Mouse (Mus musculus) liver, embryonic 14.5 days (tissue): ENCODE measurements at regions not wholly inside any gene's neighbourhood (a gene's known extent, or its start where the extent isn't known, plus 50 kb on each side); places are given as distances from the start of the nearest gene placed in this dataset.

Source experiments
- CTCF ChIP-seq: IDR thresholded peaks from 2 replicates; pipeline ENCODE4 v1.5.1; 2016; ENCODE audit warnings: antibody characterized with exemption, low read depth, control low read depth
- EP300 ChIP-seq: IDR thresholded peaks from 2 replicates; pipeline ENCODE4 v1.6.1; 2016; ENCODE audit warnings: antibody characterized with exemption, low read depth

DNA sequence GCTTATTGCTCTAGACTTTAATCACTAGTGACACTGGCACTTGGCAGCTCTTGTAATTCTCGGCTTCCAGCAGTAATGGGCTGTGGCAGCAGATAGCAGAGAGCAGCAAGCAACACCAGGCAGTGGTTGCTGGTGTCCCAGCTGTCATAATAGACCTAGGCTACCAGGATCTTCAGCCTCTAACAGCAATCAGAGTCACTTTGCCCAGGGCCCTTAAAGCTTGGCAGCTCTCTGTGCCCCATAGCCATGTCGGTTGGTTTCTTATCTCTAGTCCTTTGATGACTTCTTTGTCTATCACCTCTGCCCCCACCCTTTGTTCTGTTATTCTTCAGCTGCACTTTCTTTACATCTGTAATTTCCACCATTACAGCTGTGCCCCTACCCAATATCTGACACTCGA lies 735.9 kb downstream of the Gm826 start:
- TF ChIP-seq CTCF (no peak), EP300 (no peak)
